ENCODE assay signal across 31 mouse cellular contexts in genomic region chr10:21452611-21453010, GRCm38 (mm10).
"Had no signal": no experiment of that assay in that cellular context is flagged by ENCODE, and none has a peak within 500 bp of the region (broad histone marks: within the 10 kb centered on the region; RNA-seq: fewer than 3 reads in every experiment).

No protein-coding gene starts in this region.

- H3K4me1 ChIP-seq: liver, embryonic 12.5 days; liver, embryonic 13.5 days; megakaryocyte, embryonic 14.5 days had no signal

- H3K4me3 ChIP-seq: limb, embryonic 10.5 days; limb, embryonic 12.5 days; limb, embryonic 13.5 days; limb, embryonic 15.5 days; liver, embryonic 12.5 days; liver, embryonic 13.5 days; liver, embryonic 15.5 days; lung, embryonic 15.5 days; megakaryocyte, embryonic 14.5 days; midbrain, embryonic 10.5 days; midbrain, embryonic 12.5 days; midbrain, embryonic 13.5 days; midbrain, embryonic 15.5 days; myocyte had no signal

- DNase-seq: left cerebral cortex, postnatal 4 days; liver; liver, embryonic 13.5 days; liver, postnatal 0 days; lung, adult 18-20 months; lung, adult 2 months; lung, embryonic 14.5 days; lung, postnatal 10 days; lung, postnatal 14 days; lung, postnatal 36 days; lung, postnatal 4 days; midbrain, embryonic 14.5 days had no signal

- H3K4me2 ChIP-seq: limb, embryonic 12.5 days; limb, embryonic 13.5 days; limb, embryonic 15.5 days; liver, embryonic 11.5 days; liver, embryonic 12.5 days; liver, embryonic 13.5 days; liver, embryonic 15.5 days; lung, embryonic 14.5 days; lung, embryonic 15.5 days; midbrain, embryonic 11.5 days; midbrain, embryonic 12.5 days; midbrain, embryonic 13.5 days; midbrain, embryonic 15.5 days had no signal

- ATAC-seq: liver, embryonic 12.5 days; lung, postnatal 0 days; midbrain, embryonic 13.5 days; midbrain, embryonic 15.5 days; midbrain, embryonic 16.5 days had no signal

- H3K27ac ChIP-seq: limb, embryonic 10.5 days; limb, embryonic 12.5 days; limb, embryonic 13.5 days; limb, embryonic 15.5 days; liver, embryonic 12.5 days; liver, embryonic 13.5 days; liver, embryonic 14.5 days; liver, embryonic 15.5 days; lung, embryonic 15.5 days; macrophage; midbrain, embryonic 10.5 days; midbrain, embryonic 12.5 days; midbrain, embryonic 13.5 days; midbrain, embryonic 15.5 days had no signal

- H3K9me3 ChIP-seq: limb, embryonic 10.5 days; limb, embryonic 12.5 days; limb, embryonic 15.5 days; liver, embryonic 12.5 days; liver, embryonic 13.5 days; liver, embryonic 15.5 days; lung, embryonic 15.5 days; midbrain, embryonic 10.5 days; midbrain, embryonic 13.5 days; midbrain, embryonic 15.5 days had no signal

- H3K9ac ChIP-seq: limb, embryonic 12.5 days; limb, embryonic 13.5 days; limb, embryonic 15.5 days; liver, embryonic 12.5 days; liver, embryonic 13.5 days; liver, embryonic 14.5 days; liver, embryonic 15.5 days; liver, postnatal 0 days; lung, embryonic 14.5 days; lung, embryonic 15.5 days; midbrain, embryonic 12.5 days; midbrain, embryonic 13.5 days; midbrain, embryonic 15.5 days had no signal

- H3K36me3 ChIP-seq: limb, embryonic 10.5 days; limb, embryonic 12.5 days; limb, embryonic 13.5 days; limb, embryonic 15.5 days; liver, embryonic 12.5 days; liver, embryonic 13.5 days; liver, embryonic 15.5 days; lung, embryonic 15.5 days; midbrain, embryonic 10.5 days; midbrain, embryonic 12.5 days; midbrain, embryonic 13.5 days; midbrain, embryonic 15.5 days had no signal

- H3K27me3 ChIP-seq: limb, embryonic 12.5 days; limb, embryonic 13.5 days; limb, embryonic 15.5 days; liver, embryonic 12.5 days; liver, embryonic 13.5 days; liver, embryonic 15.5 days; lung, embryonic 15.5 days; midbrain, embryonic 12.5 days; midbrain, embryonic 15.5 days had no signal
